Mouse (Mus musculus) erythroblast, embryonic 14.5 days (primary cell): ENCODE data around the gene Fam166a.

Experiments used
- GATA1 ChIP-seq: IDR thresholded peaks from 2 replicates; pipeline ENCODE4 v1.6.1; 2012; ENCODE audit warnings: low read length, inconsistent platforms, mixed read lengths
- TAL1 ChIP-seq: IDR thresholded peaks from 3 replicates; pipeline ENCODE4 v1.6.1; 2012; ENCODE audit warnings: low read length, inconsistent platforms, mixed read lengths

- TF ChIP-seq TAL1 (no peak), GATA1 (no peak)
Observed at GRCm38 (mm10) chr2:25267241-25267640, 48.7 kb downstream of the Fam166a start.
